Mouse (Mus musculus) CH12.LX (cell line): ENCODE measurements around the gene Fgfr2. TPM values are rescaled to one million over a fixed set of nuclear protein-coding genes. Genes with fewer than 3 reads are reported as not detected.

Experiments
- DNase-seq: peaks from one replicate; pipeline ENCODE4 v3.0.0-alpha.2; 2013; ENCODE audit errors: extremely low read depth
- H3K27ac ChIP-seq: 2 replicates; pipeline ENCODE4 v1.5.1; 2012; ENCODE audit warnings: low read depth, mild to moderate bottlenecking, control low read depth, moderate library complexity; ENCODE audit not compliant: insufficient read depth
- H3K27me3 ChIP-seq: replicated peaks from 2 replicates; pipeline ENCODE3; 2012; ENCODE audit warnings: inconsistent platforms
- H3K36me3 ChIP-seq, 2 experiments: replicated peaks in 1 of 2; 2 replicates each; pipeline versions ENCODE3 to v1.6.1; 2012; ENCODE audit warnings: inconsistent platforms in 1 of 2, low read length in 1 of 2, mild to moderate bottlenecking in 1 of 2, mixed read lengths in 1 of 2, moderate library complexity in 1 of 2; ENCODE audit not compliant: control insufficient read depth in 1 of 2, insufficient read depth in 1 of 2
- H3K4me1 ChIP-seq, 2 experiments: 2 replicates each; pipeline ENCODE4 v1.6.1; 2012; ENCODE audit warnings: inconsistent platforms in 1 of 2, moderate library complexity in 1 of 2; ENCODE audit not compliant: insufficient read depth in 2 of 2, control insufficient read depth in 1 of 2
- H3K4me2 ChIP-seq: 2 replicates; pipeline ENCODE4 v1.6.1; 2012; ENCODE audit warnings: low read depth, mild to moderate bottlenecking, control low read depth; ENCODE audit not compliant: poor library complexity, insufficient read depth, severe bottlenecking
- H3K4me3 ChIP-seq, 3 experiments: fragments of 150-350 bp in 1 of 3; sonication (generic) in 1 of 3; replicated peaks in 1 of 3; 2 replicates each; pipeline versions ENCODE3 to v1.5.1; 2011 to 2012; ENCODE audit warnings: low read depth in 2 of 3, low read length in 2 of 3, mild to moderate bottlenecking in 2 of 3, moderate library complexity in 2 of 3, control low read depth in 1 of 3, improper control_type of control experiment in 1 of 3, inconsistent platforms in 1 of 3, mixed read lengths in 1 of 3; ENCODE audit not compliant: poor library complexity in 1 of 3
- H3K79me2 ChIP-seq: replicated peaks from 2 replicates; pipeline ENCODE4 v1.6.1; 2012; ENCODE audit warnings: mild to moderate bottlenecking, moderate library complexity; ENCODE audit not compliant: control insufficient read depth, poor library complexity, insufficient read depth, severe bottlenecking; ENCODE audit errors: extremely low read depth
- H3K9ac ChIP-seq: 2 replicates; pipeline ENCODE4 v1.6.1; 2012; ENCODE audit warnings: low read depth, mild to moderate bottlenecking, control low read depth, moderate library complexity; ENCODE audit not compliant: insufficient read depth
- H3K9me3 ChIP-seq: replicated peaks from 2 replicates; pipeline ENCODE3; 2012; ENCODE audit warnings: low read length, inconsistent platforms, mixed read lengths
- BHLHE40 ChIP-seq: IDR thresholded peaks from 2 replicates; pipeline ENCODE4 v1.6.1; 2011; ENCODE audit warnings: mild to moderate bottlenecking, low read depth, low read length, improper control_type of control experiment
- CHD2 ChIP-seq: IDR thresholded peaks from 2 replicates; pipeline ENCODE4 v1.6.1; 2011; ENCODE audit warnings: low read length, improper control_type of control experiment
- E2F4 ChIP-seq: IDR thresholded peaks from 2 replicates; pipeline ENCODE4 v1.6.1; 2011; ENCODE audit warnings: low read depth, low read length, improper control_type of control experiment; ENCODE audit not compliant: insufficient replicate concordance
- ELF1 ChIP-seq: IDR thresholded peaks from 2 replicates; pipeline ENCODE4 v1.6.1; 2014; ENCODE audit warnings: low read depth, mild to moderate bottlenecking, inconsistent platforms, low read length, improper control_type of control experiment
- EP300 ChIP-seq: IDR thresholded peaks from 2 replicates; pipeline ENCODE4 v1.6.1; 2011; ENCODE audit warnings: low read length, improper control_type of control experiment
- JUN ChIP-seq: IDR thresholded peaks from 2 replicates; pipeline ENCODE4 v1.6.1; 2011; ENCODE audit warnings: low read depth, mild to moderate bottlenecking, low read length, improper control_type of control experiment, moderate library complexity; ENCODE audit not compliant: insufficient read depth
- JUND ChIP-seq: conservative IDR thresholded peaks from 2 replicates; pipeline ENCODE4 v1.6.1; 2011; ENCODE audit warnings: low read depth, low read length, improper control_type of control experiment
- MAFK ChIP-seq: IDR thresholded peaks from 2 replicates; pipeline ENCODE4 v1.6.1; 2011; ENCODE audit warnings: low read length, improper control_type of control experiment; ENCODE audit not compliant: insufficient replicate concordance
- MAX ChIP-seq: IDR thresholded peaks from 2 replicates; pipeline ENCODE4 v1.6.1; 2011; ENCODE audit warnings: low read length, improper control_type of control experiment
- MXI1 ChIP-seq: IDR thresholded peaks from 2 replicates; pipeline ENCODE4 v1.6.1; 2011; ENCODE audit warnings: mild to moderate bottlenecking, low read depth, low read length, improper control_type of control experiment
- MYC ChIP-seq: IDR thresholded peaks from 2 replicates; pipeline ENCODE4 v1.6.1; 2011; ENCODE audit warnings: low read depth, mild to moderate bottlenecking, improper control_type of control experiment, low read length
- NELFE ChIP-seq: IDR thresholded peaks from 2 replicates; pipeline ENCODE4 v1.6.1; 2011; ENCODE audit warnings: low read depth, low read length, improper control_type of control experiment
- NRF1 ChIP-seq: IDR thresholded peaks from 2 replicates; pipeline ENCODE4 v1.6.1; 2014; ENCODE audit warnings: low read depth, mild to moderate bottlenecking, inconsistent platforms, low read length, improper control_type of control experiment, moderate library complexity
- PAX5 ChIP-seq: IDR thresholded peaks from 2 replicates; pipeline ENCODE4 v1.6.1; 2012; ENCODE audit warnings: low read length, inconsistent platforms, mixed read lengths
- POLR2AphosphoS2 ChIP-seq: IDR thresholded peaks from 2 replicates; pipeline ENCODE4 v1.6.1; 2011; ENCODE audit warnings: low read depth, low read length, improper control_type of control experiment
- RAD21 ChIP-seq: IDR thresholded peaks from 2 replicates; pipeline ENCODE4 v1.6.1; 2011; ENCODE audit warnings: low read depth, mild to moderate bottlenecking, low read length, improper control_type of control experiment, moderate library complexity
- SIN3A ChIP-seq: IDR thresholded peaks from 2 replicates; pipeline ENCODE4 v1.6.1; 2012; ENCODE audit warnings: low read length, improper control_type of control experiment, inconsistent platforms
- SMC3 ChIP-seq: IDR thresholded peaks from 2 replicates; pipeline ENCODE4 v1.6.1; 2011; ENCODE audit warnings: low read depth, low read length, improper control_type of control experiment
- UBTF ChIP-seq: IDR thresholded peaks from 2 replicates; pipeline ENCODE4 v1.6.1; 2012; ENCODE audit warnings: low read depth, mild to moderate bottlenecking, inconsistent platforms, low read length, improper control_type of control experiment, moderate library complexity
- USF2 ChIP-seq: conservative IDR thresholded peaks from 2 replicates; pipeline ENCODE4 v1.6.1; 2011; ENCODE audit warnings: low read depth, low read length, improper control_type of control experiment
- ZC3H11A ChIP-seq: IDR thresholded peaks from 2 replicates; pipeline ENCODE4 v1.6.1; 2012; ENCODE audit warnings: low read depth, mild to moderate bottlenecking, inconsistent platforms, low read length, improper control_type of control experiment
- ZKSCAN1 ChIP-seq: IDR thresholded peaks from 2 replicates; pipeline ENCODE4 v1.6.1; 2012; ENCODE audit warnings: low read depth, inconsistent platforms, low read length, improper control_type of control experiment, borderline replicate concordance
- ZMIZ1 ChIP-seq: IDR thresholded peaks from 2 replicates; pipeline ENCODE4 v1.6.1; 2012; ENCODE audit warnings: low read depth, mild to moderate bottlenecking, inconsistent platforms, low read length, improper control_type of control experiment
- dilution Hi-C: fragments of 300-500 bp; cut with MboI; formaldehyde crosslinking; loops from 2 replicates; pipeline ENCODE4 v1.14.3; 2020; ENCODE audit warnings: low sequenced_read_pairs; ENCODE audit not compliant: extremely low pct_unique_long_range_greater_than_20kb, extremely low pct_ligation_motif_present
- in situ Hi-C: fragments of 300-500 bp; cut with MboI; formaldehyde crosslinking; loops from 3 replicates; pipeline ENCODE4 v1.14.3; 2019; ENCODE audit warnings: low sequenced_read_pairs, low pct_ligation_motif_present, low pct_unique_long_range_greater_than_20kb, mixed read lengths
- polyA plus RNA-seq: library from polyadenylated mRNA; unstranded; fragments of >175 nt; gene quantifications from 2 replicates; pipeline ENCODE4 v1.2.1, GENCODE M21; 2012; ENCODE audit warnings: low read depth; ENCODE audit not compliant: insufficient read length
- total RNA-seq, 2 experiments: library from RNA; depleted of rRNA; stranded (reverse); fragments of 300-350 nt in 1 of 2; fragments of >200 nt in 1 of 2; gene quantifications; 2 replicates each; pipeline ENCODE4 v1.2.3; 2012 to 2014

Fgfr2 gene
- total and polyA plus RNA-seq, 3 experiments, result not detected

DNA sequence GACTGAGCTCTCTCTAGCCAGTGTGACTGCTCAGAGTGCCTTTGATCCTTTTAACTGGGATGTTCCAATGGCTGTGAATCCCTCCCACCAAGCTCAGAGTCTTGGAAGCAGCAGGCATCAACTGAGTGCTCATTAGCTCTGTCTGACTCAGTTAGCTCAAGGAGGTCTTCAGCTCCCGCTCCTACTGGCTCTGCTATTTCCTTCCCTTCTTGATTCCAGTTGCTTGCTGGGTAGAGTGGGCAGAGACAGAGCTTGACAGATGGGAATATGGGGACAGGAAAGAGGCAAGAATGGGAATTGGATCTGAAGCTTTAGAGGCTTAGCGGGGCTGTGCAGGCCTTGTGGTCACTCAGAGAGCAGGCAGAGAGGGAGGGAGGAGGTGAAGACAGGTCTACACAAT lies 948.9 kb downstream of the Fgfr2 start:
- no peak overlapping the region for H3K9ac ChIP-seq
- H3K4me1 ChIP-seq, result no peaks in the 10 kb centered on the region
- peaks cover 74% of the 10 kb centered on the region for H3K27me3 ChIP-seq
- peaks cover 23% of the 10 kb centered on the region for H3K9me3 ChIP-seq
- dilution Hi-C loops, result no loop called here
- no peak overlapping the region for H3K27ac ChIP-seq
- H3K4me2 ChIP-seq, result no peak overlapping the region
- TF ChIP-seq SMC3 (no peak), NELFE (no peak), MAX (no peak), SIN3A (no peak), JUND (no peak), ZKSCAN1 (no peak), CHD2 (no peak), MAFK (no peak), PAX5 (no peak), EP300 (no peak), UBTF (no peak), ELF1 (no peak), BHLHE40 (no peak), MYC (no peak), USF2 (no peak), NRF1 (no peak), POLR2AphosphoS2 (no peak), ZMIZ1 (no peak), MXI1 (no peak)
- TF ChIP-seq, all 38 proteins: peak for 0
- no peak for DNase-seq
- H3K79me2 ChIP-seq, result no peaks in the 10 kb centered on the region
- in situ Hi-C loops, result no loop called here
- no peak overlapping the region for H3K4me3 ChIP-seq
- H3K36me3 ChIP-seq, result no peaks in the 10 kb centered on the region

DNA sequence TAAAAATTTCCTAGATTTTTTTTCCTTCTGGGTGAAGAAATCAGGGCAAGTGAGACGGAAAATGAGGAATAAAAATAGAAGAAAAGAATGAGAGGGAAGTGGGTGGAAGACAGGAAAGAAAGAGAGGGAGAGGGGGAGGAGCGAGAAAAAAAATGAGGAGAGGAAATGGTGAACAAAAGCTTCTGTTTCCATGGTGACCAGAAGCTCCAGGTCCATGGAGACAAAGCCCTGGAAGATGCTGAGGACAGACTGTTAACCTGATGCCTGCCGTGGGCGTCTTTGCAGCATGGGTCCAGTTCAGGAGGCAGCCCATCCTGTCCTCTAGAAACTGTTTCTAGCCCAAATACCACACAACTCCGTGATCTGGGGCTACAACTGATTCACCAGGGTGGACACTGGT lies 950.9 kb downstream of the Fgfr2 start:
- Histone ChIP-seq H3K9ac (no peak overlapping the region), H3K9me3 (peaks cover 19% of the 10 kb centered on the region), H3K27ac (no peak overlapping the region), H3K36me3 (no peaks in the 10 kb centered on the region), H3K4me3 (no peak overlapping the region), H3K4me2 (no peak overlapping the region)
- in situ Hi-C loops, result no loop called here
- TF ChIP-seq MAX (no peak), SMC3 (no peak), JUN (no peak), RAD21 (no peak), E2F4 (no peak), ZC3H11A (no peak)
- TF ChIP-seq, all 38 proteins: peak for 0
- DNase-seq, result no peak
- dilution Hi-C loops, result no loop called here
- Histone ChIP-seq H3K4me1 (no peaks in the 10 kb centered on the region), H3K79me2 (no peaks in the 10 kb centered on the region), H3K27me3 (peaks cover 80% of the 10 kb centered on the region)
